Mouse (Mus musculus) lung, postnatal 10 days (tissue): ENCODE data around the gene Gm28510.
"Not testable (repeated sequence)": the region's sequence is repeated elsewhere in the genome, so short reads cannot be mapped to it uniquely, and the experiment has no call there.

Experiments
- DNase-seq: peaks from one replicate; pipeline ENCODE4 v3.0.0; 2021

The Gm28510 gene

DNA sequence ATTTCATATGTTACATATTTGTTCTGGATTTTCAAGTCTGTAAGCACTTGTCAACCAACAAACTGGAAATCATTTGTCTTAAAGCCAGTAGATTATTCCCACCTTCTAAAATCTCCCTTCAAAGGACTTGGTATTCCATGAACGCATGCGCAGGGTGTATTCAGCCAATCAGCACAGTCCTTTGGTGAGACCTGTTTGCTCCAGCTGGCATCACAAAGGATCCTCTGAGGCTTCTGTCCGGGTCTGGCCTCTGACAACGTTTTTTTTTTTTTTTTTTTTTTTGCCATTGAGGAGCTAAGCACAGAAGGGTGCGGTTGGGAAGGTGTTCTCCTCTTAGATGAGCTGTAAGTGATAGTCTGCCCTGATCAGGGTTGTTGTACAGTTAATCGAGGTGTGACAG, at the start of gene Gm28510:
Gm28510 (plus strand) TSS at position 301 of the 400 bp plus-strand sequence.
- not testable (repeated sequence) for DNase-seq
